Mouse (Mus musculus): ENCODE results near the gene Slc26a10. TPM values are rescaled to one million over a fixed set of nuclear protein-coding genes. Genes with fewer than 3 reads are reported as not detected.
"Not testable (repeated sequence)": the region's sequence is repeated elsewhere in the genome, so short reads cannot be mapped to it uniquely, and the experiment has no call there.

Gene Slc26a10
- polyA plus RNA-seq, 1 experiment from 2014 or later = 1.1 TPM

- H3K27me3 ChIP-seq (ENCODE audit: control insufficient read depth, insufficient read depth, low read length) = no peaks in the 10 kb centered on the region
- ATAC-seq (replicated peaks; ENCODE audit: insufficient number of reproducible peaks, low FRiP score, low TSS enrichment, low read depth) (no peak), DNase-seq (ENCODE audit: low spot score) (no peak)
- no peak overlapping the region for H3K9ac ChIP-seq (replicated peaks; ENCODE audit: low read length)
- H3K4me2 ChIP-seq (ENCODE audit: low read depth, low read length) = no peak overlapping the region
- 82% methylated on average over 8 of the region's 8 CpGs for WGBS
- H3K4me3 ChIP-seq (ENCODE audit: low read depth, low read length) = no peak overlapping the region
- no peaks in the 10 kb centered on the region for H3K36me3 ChIP-seq (replicated peaks; ENCODE audit: control insufficient read depth, insufficient read depth, low read depth, low read length)
- no peak overlapping the region for H3K27ac ChIP-seq (replicated peaks; ENCODE audit: low read depth, low read length)
- H3K4me1 ChIP-seq (ENCODE audit: control insufficient read depth, insufficient read depth, low read length) = no peaks in the 10 kb centered on the region
- no peaks in the 10 kb centered on the region for H3K9me3 ChIP-seq (replicated peaks; ENCODE audit: control insufficient read depth, low read length)
Measured at GRCm38 (mm10) chr10:127143228-127143627, 37.2 kb downstream of the Slc26a10 start.

GRCm38 (mm10) chr10:127141500-127141899 is 38.9 kb downstream of the Slc26a10 start:
- no peak for ATAC-seq (replicated peaks; ENCODE audit: insufficient number of reproducible peaks, low FRiP score, low TSS enrichment, low read depth)
- H3K4me1 ChIP-seq (ENCODE audit: control insufficient read depth, insufficient read depth, low read length) = no peaks in the 10 kb centered on the region
- no peak for DNase-seq (ENCODE audit: low spot score)
- H3K27me3 ChIP-seq (ENCODE audit: control insufficient read depth, insufficient read depth, low read length) = no peaks in the 10 kb centered on the region
- no peak overlapping the region for H3K9ac ChIP-seq (replicated peaks; ENCODE audit: low read length)
- H3K9me3 ChIP-seq (replicated peaks; ENCODE audit: control insufficient read depth, low read length) = no peaks in the 10 kb centered on the region
- H3K4me2 ChIP-seq (ENCODE audit: low read depth, low read length) = no peak overlapping the region
- no peak overlapping the region for H3K27ac ChIP-seq (replicated peaks; ENCODE audit: low read depth, low read length)
- no peak overlapping the region for H3K4me3 ChIP-seq (ENCODE audit: low read depth, low read length)
- no peaks in the 10 kb centered on the region for H3K36me3 ChIP-seq (replicated peaks; ENCODE audit: control insufficient read depth, insufficient read depth, low read depth, low read length)
- 66% methylated on average over 8 of the region's 8 CpGs for WGBS

GRCm38 (mm10) chr10:127140971-127141370 is 39.5 kb downstream of the Slc26a10 start:
- no peak overlapping the region for H3K27ac ChIP-seq (replicated peaks; ENCODE audit: low read depth, low read length)
- DNase-seq (ENCODE audit: low spot score) = no peak
- no peaks in the 10 kb centered on the region for H3K4me1 ChIP-seq (ENCODE audit: control insufficient read depth, insufficient read depth, low read length)
- H3K36me3 ChIP-seq (replicated peaks; ENCODE audit: control insufficient read depth, insufficient read depth, low read depth, low read length) = no peaks in the 10 kb centered on the region
- H3K9me3 ChIP-seq (replicated peaks; ENCODE audit: control insufficient read depth, low read length) = no peaks in the 10 kb centered on the region
- ATAC-seq (replicated peaks; ENCODE audit: insufficient number of reproducible peaks, low FRiP score, low TSS enrichment, low read depth) = no peak
- no peak overlapping the region for H3K9ac ChIP-seq (replicated peaks; ENCODE audit: low read length)
- whole genome bisulfite sequencing = 83% methylated on average over 11 of the region's 11 CpGs
- no peak overlapping the region for H3K4me2 ChIP-seq (ENCODE audit: low read depth, low read length)
- no peak overlapping the region for H3K4me3 ChIP-seq (ENCODE audit: low read depth, low read length)
- H3K27me3 ChIP-seq (ENCODE audit: control insufficient read depth, insufficient read depth, low read length) = no peaks in the 10 kb centered on the region

GRCm38 (mm10) chr10:127138328-127139141 is 41.9 kb downstream of the Slc26a10 start:
- Histone ChIP-seq H3K36me3 (replicated peaks; ENCODE audit: control insufficient read depth, insufficient read depth, low read depth, low read length) (no peaks in the 10 kb centered on the region), H3K4me3 (ENCODE audit: low read depth, low read length) (no peak overlapping the region), H3K9ac (replicated peaks; ENCODE audit: low read length) (no peak overlapping the region), H3K27me3 (ENCODE audit: control insufficient read depth, insufficient read depth, low read length) (no peaks in the 10 kb centered on the region), H3K9me3 (replicated peaks; ENCODE audit: control insufficient read depth, low read length) (no peaks in the 10 kb centered on the region), H3K27ac (replicated peaks; ENCODE audit: low read depth, low read length) (no peak overlapping the region), H3K4me1 (ENCODE audit: control insufficient read depth, insufficient read depth, low read length) (no peaks in the 10 kb centered on the region), H3K4me2 (ENCODE audit: low read depth, low read length) (no peak overlapping the region)
- ATAC-seq (replicated peaks; ENCODE audit: insufficient number of reproducible peaks, low FRiP score, low TSS enrichment, low read depth) (no peak), DNase-seq (ENCODE audit: low spot score) (no peak)
- 90% methylated on average over 18 of the region's 18 CpGs for WGBS

GRCm38 (mm10) chr10:127137896-127138295 is 42.5 kb downstream of the Slc26a10 start:
- no peaks in the 10 kb centered on the region for H3K36me3 ChIP-seq (replicated peaks; ENCODE audit: control insufficient read depth, insufficient read depth, low read depth, low read length)
- ATAC-seq (replicated peaks; ENCODE audit: insufficient number of reproducible peaks, low FRiP score, low TSS enrichment, low read depth) (no peak), DNase-seq (ENCODE audit: low spot score) (no peak)
- no peaks in the 10 kb centered on the region for H3K9me3 ChIP-seq (replicated peaks; ENCODE audit: control insufficient read depth, low read length)
- no peak overlapping the region for H3K27ac ChIP-seq (replicated peaks; ENCODE audit: low read depth, low read length)
- no peak overlapping the region for H3K9ac ChIP-seq (replicated peaks; ENCODE audit: low read length)
- 84% methylated on average over 3 of the region's 3 CpGs for WGBS
- no peaks in the 10 kb centered on the region for H3K4me1 ChIP-seq (ENCODE audit: control insufficient read depth, insufficient read depth, low read length)
- no peak overlapping the region for H3K4me3 ChIP-seq (ENCODE audit: low read depth, low read length)
- H3K4me2 ChIP-seq (ENCODE audit: low read depth, low read length) = no peak overlapping the region
- no peaks in the 10 kb centered on the region for H3K27me3 ChIP-seq (ENCODE audit: control insufficient read depth, insufficient read depth, low read length)

GRCm38 (mm10) chr10:127136510-127136909 is 43.9 kb downstream of the Slc26a10 start:
- ATAC-seq (replicated peaks; ENCODE audit: insufficient number of reproducible peaks, low FRiP score, low TSS enrichment, low read depth) = no peak
- 88% methylated on average over 4 of the region's 4 CpGs for WGBS
- H3K9ac ChIP-seq (replicated peaks; ENCODE audit: low read length) = no peak overlapping the region
- no peaks in the 10 kb centered on the region for H3K36me3 ChIP-seq (replicated peaks; ENCODE audit: control insufficient read depth, insufficient read depth, low read depth, low read length)
- H3K27me3 ChIP-seq (ENCODE audit: control insufficient read depth, insufficient read depth, low read length) = no peaks in the 10 kb centered on the region
- H3K4me1 ChIP-seq (ENCODE audit: control insufficient read depth, insufficient read depth, low read length) = no peaks in the 10 kb centered on the region
- H3K9me3 ChIP-seq (replicated peaks; ENCODE audit: control insufficient read depth, low read length) = no peaks in the 10 kb centered on the region
- no peak overlapping the region for H3K4me3 ChIP-seq (ENCODE audit: low read depth, low read length)
- no peak for DNase-seq (ENCODE audit: low spot score)
- H3K27ac ChIP-seq (replicated peaks; ENCODE audit: low read depth, low read length) = no peak overlapping the region
- H3K4me2 ChIP-seq (ENCODE audit: low read depth, low read length) = no peak overlapping the region

- Histone ChIP-seq H3K9me3 (replicated peaks; ENCODE audit: control insufficient read depth, low read length) (no peaks in the 10 kb centered on the region), H3K27me3 (ENCODE audit: control insufficient read depth, insufficient read depth, low read length) (no peaks in the 10 kb centered on the region), H3K9ac (replicated peaks; ENCODE audit: low read length) (no peak overlapping the region), H3K4me3 (ENCODE audit: low read depth, low read length) (no peak overlapping the region), H3K4me2 (ENCODE audit: low read depth, low read length) (no peak overlapping the region), H3K27ac (replicated peaks; ENCODE audit: low read depth, low read length) (no peak overlapping the region), H3K36me3 (replicated peaks; ENCODE audit: control insufficient read depth, insufficient read depth, low read depth, low read length) (no peaks in the 10 kb centered on the region), H3K4me1 (ENCODE audit: control insufficient read depth, insufficient read depth, low read length) (no peaks in the 10 kb centered on the region)
- WGBS = 57% methylated on average over 8 of the region's 8 CpGs
- ATAC-seq (replicated peaks; ENCODE audit: insufficient number of reproducible peaks, low FRiP score, low TSS enrichment, low read depth) (no peak), DNase-seq (ENCODE audit: low spot score) (no peak)
Measured at GRCm38 (mm10) chr10:127135118-127135836, 45.2 kb downstream of the Slc26a10 start.

DNA sequence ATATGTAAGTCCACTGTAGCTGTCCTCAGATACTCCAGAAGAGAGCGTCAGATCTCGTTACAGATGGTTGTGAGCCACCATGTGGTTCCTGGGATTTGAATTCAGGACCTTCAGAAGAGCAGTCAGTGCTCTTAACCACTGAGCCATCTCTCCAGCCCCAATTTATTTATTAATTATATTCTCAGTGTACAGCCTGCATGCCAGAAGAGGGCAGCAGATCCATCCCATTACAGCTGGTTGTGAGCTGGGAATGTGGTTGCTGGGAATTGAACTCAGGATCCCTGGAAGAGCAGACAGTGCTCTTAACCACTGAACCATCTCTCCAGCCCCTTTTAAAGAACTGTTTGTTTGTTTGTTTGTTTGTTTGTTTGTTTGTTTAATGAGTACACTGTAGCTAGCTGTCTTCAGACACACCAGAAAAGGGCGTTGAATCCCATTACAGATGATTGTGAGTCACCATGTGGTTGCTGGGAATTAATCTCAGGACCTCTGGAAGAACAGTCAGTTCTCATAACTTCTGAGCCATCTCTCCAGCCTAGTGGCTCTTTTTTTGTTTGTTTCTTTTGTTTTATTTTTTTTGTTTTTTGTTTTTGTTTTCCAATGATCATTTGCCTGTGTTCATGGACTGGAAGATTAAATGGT is 45.9 kb downstream of the Slc26a10 start:
- not testable (repeated sequence) for ATAC-seq (replicated peaks; ENCODE audit: insufficient number of reproducible peaks, low FRiP score, low TSS enrichment, low read depth); H3K27me3 ChIP-seq (ENCODE audit: control insufficient read depth, insufficient read depth, low read length); H3K9ac ChIP-seq (replicated peaks; ENCODE audit: low read length); H3K4me3 ChIP-seq (ENCODE audit: low read depth, low read length); H3K4me2 ChIP-seq (ENCODE audit: low read depth, low read length); H3K27ac ChIP-seq (replicated peaks; ENCODE audit: low read depth, low read length); H3K9me3 ChIP-seq (replicated peaks; ENCODE audit: control insufficient read depth, low read length); H3K36me3 ChIP-seq (replicated peaks; ENCODE audit: control insufficient read depth, insufficient read depth, low read depth, low read length); DNase-seq (ENCODE audit: low spot score); H3K4me1 ChIP-seq (ENCODE audit: control insufficient read depth, insufficient read depth, low read length)
- WGBS = 89% methylated on average over 3 of the region's 3 CpGs

Measured in embryonic facial prominence, embryonic 11.5 days (tissue).